Mouse (Mus musculus): Measurements from ENCODE around the gene Mdm2.

DNA sequence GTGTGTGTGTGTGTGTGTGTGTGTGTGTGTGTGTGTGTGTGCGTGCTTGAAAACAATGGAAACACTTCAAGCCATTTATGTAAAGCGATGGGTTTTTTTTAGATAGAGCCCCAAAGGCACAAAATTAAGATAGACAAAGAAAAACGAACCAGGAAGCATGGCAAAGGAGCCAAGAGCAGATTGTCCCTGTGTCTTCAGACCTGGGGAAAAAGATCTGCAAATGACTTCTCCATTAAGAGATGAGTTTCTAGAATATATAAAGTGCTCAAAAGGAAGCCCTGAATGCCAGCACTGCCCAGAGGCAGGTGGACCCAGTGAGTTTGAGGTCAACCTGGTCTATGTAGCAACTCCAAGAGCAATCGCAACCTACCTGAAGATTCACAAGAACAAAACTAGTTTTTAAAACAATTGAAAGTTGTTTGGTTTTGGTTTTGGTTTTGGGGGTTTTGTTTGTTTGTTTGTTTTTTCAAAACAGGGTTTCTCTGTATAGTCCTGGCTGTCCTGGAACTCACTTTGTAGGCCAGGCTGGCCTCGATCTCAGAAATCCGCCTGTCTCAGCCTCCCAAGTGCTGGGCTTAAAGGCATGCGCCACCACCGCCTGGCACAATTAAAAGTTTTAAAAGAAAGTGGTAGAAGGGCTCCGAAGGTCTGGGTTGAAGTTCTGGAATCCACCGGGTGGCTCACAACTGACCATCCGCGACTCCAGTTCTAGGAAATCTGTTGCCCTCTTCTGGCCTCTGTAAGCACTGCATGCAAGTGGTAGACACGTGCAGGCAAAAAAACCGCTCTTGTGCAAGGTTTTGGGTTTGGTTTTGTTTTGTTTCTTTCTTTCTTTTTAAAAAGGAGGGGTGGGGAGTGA, 28.3 kb downstream of the Mdm2 start:
- TF ChIP-seq POLR2A (IDR thresholded peaks at IDR 0.05; ENCODE audit: low read depth, low read length) (no peak), CTCF (conservative IDR thresholded peaks at IDR 0.05; ENCODE audit: insufficient read depth, insufficient read length, low read depth, low read length) (peak; percentile 65)
